Mouse (Mus musculus) lung, postnatal 0 days (tissue): ENCODE data around the gene Nck2.

Experiments used
- CTCF ChIP-seq: IDR thresholded peaks from 2 replicates; pipeline ENCODE4 v1.5.1; 2016; ENCODE audit warnings: antibody characterized with exemption, mild to moderate bottlenecking
- EP300 ChIP-seq: IDR thresholded peaks from 2 replicates; pipeline ENCODE4 v1.6.1; 2016; ENCODE audit warnings: antibody characterized with exemption, mild to moderate bottlenecking, control low read depth

GRCm38 (mm10) chr1:43395799-43396198, 48.6 kb upstream of the Nck2 start:
- TF ChIP-seq CTCF (no peak), EP300 (no peak)
